Mouse (Mus musculus): Measurements from ENCODE around the gene Uck2. TPM values are rescaled to one million over a fixed set of nuclear protein-coding genes. Genes with fewer than 3 reads are reported as not detected.
A peak's percentile ranks its signal among the peaks of the same experiment; 100 is the strongest.

Gene Uck2
- polyA plus RNA-seq, 1 experiment, result 18.4 TPM

- no peak for DNase-seq (ENCODE audit: extremely low spot score in 1 of 2, low spot score in 1 of 2)
These were observed 23.4 kb downstream of the Uck2 start for GRCm38 (mm10) chr1:167261750-167262149.

GRCm38 (mm10) chr1:167259702-167260101 is 25.4 kb downstream of the Uck2 start:
- peak; percentile 87 to 89 for DNase-seq (ENCODE audit: extremely low spot score in 1 of 2, low spot score in 1 of 2)

- DNase-seq (ENCODE audit: extremely low spot score in 1 of 2, low spot score in 1 of 2), result no peak
These were observed 28.3 kb downstream of the Uck2 start for GRCm38 (mm10) chr1:167256724-167257302.

- no peak for DNase-seq (ENCODE audit: extremely low spot score in 1 of 2, low spot score in 1 of 2)
These were observed 31.5 kb downstream of the Uck2 start for GRCm38 (mm10) chr1:167253579-167253978.

- no peak for DNase-seq (ENCODE audit: extremely low spot score in 1 of 2, low spot score in 1 of 2)
These were observed 35.2 kb downstream of the Uck2 start for GRCm38 (mm10) chr1:167249881-167250280.

- DNase-seq (ENCODE audit: extremely low spot score in 1 of 2, low spot score in 1 of 2), result no peak
These were observed 35.9 kb downstream of the Uck2 start for GRCm38 (mm10) chr1:167249252-167249651.

- DNase-seq (ENCODE audit: extremely low spot score in 1 of 2, low spot score in 1 of 2), result no peak
These were observed 37.2 kb downstream of the Uck2 start for GRCm38 (mm10) chr1:167247886-167248285.

- no peak for DNase-seq (ENCODE audit: extremely low spot score in 1 of 2, low spot score in 1 of 2)
These were observed 38.1 kb downstream of the Uck2 start for GRCm38 (mm10) chr1:167246976-167247375.

GRCm38 (mm10) chr1:167246275-167246674 is 38.8 kb downstream of the Uck2 start:
- no peak for DNase-seq (ENCODE audit: extremely low spot score in 1 of 2, low spot score in 1 of 2)

- DNase-seq (ENCODE audit: extremely low spot score in 1 of 2, low spot score in 1 of 2), result no peak
These were observed 39.9 kb downstream of the Uck2 start for GRCm38 (mm10) chr1:167245180-167245641.

GRCm38 (mm10) chr1:167242191-167242681 is 42.9 kb downstream of the Uck2 start:
- DNase-seq (ENCODE audit: extremely low spot score in 1 of 2, low spot score in 1 of 2), result no peak

GRCm38 (mm10) chr1:167241487-167241886 is 43.6 kb downstream of the Uck2 start:
- DNase-seq (ENCODE audit: extremely low spot score in 1 of 2, low spot score in 1 of 2), result no peak

- DNase-seq (ENCODE audit: extremely low spot score in 1 of 2, low spot score in 1 of 2), result no peak
These were observed 44.8 kb downstream of the Uck2 start for GRCm38 (mm10) chr1:167240361-167240760.

GRCm38 (mm10) chr1:167239916-167240315 is 45.2 kb downstream of the Uck2 start:
- peak; percentile 50 to 72 for DNase-seq (ENCODE audit: extremely low spot score in 1 of 2, low spot score in 1 of 2)

- DNase-seq (ENCODE audit: extremely low spot score in 1 of 2, low spot score in 1 of 2), result no peak
These were observed 47.3 kb downstream of the Uck2 start for GRCm38 (mm10) chr1:167237798-167238197.

GRCm38 (mm10) chr1:167236790-167237189 is 48.3 kb downstream of the Uck2 start:
- DNase-seq (ENCODE audit: extremely low spot score in 1 of 2, low spot score in 1 of 2), result no peak

- DNase-seq (ENCODE audit: extremely low spot score in 1 of 2, low spot score in 1 of 2), result no peak
These were observed 50.8 kb downstream of the Uck2 start for GRCm38 (mm10) chr1:167234344-167234743.

GRCm38 (mm10) chr1:167232918-167233317 is 52.2 kb downstream of the Uck2 start:
- DNase-seq (ENCODE audit: extremely low spot score in 1 of 2, low spot score in 1 of 2), result no peak

GRCm38 (mm10) chr1:167231612-167232283 is 53.4 kb downstream of the Uck2 start:
- no peak for DNase-seq (ENCODE audit: extremely low spot score in 1 of 2, low spot score in 1 of 2)

- peak in 1 of 2 experiments; percentile 46 for DNase-seq (ENCODE audit: extremely low spot score in 1 of 2, low spot score in 1 of 2)
These were observed 54.0 kb downstream of the Uck2 start for GRCm38 (mm10) chr1:167230930-167231611.

- no peak for DNase-seq (ENCODE audit: extremely low spot score in 1 of 2, low spot score in 1 of 2)
These were observed 62.6 kb downstream of the Uck2 start for GRCm38 (mm10) chr1:167222382-167223010.
